ENCODE assay signal across 8 mouse cellular contexts in genomic region chr6:124732476-124733370, GRCm38 (mm10). TPM values are rescaled to one million over a fixed set of nuclear protein-coding genes. Genes with fewer than 3 reads are reported as not detected.
A peak's percentile ranks its signal among the peaks of the same experiment; 100 is the strongest.
DNase-seq lines count a peak whose midpoint lies in the region; ATAC-seq and TF ChIP-seq lines count a peak whose summit lies in the region.

No protein-coding gene starts in this region.

- no peak for ATAC-seq in limb, embryonic 11.5 days (ENCODE audit: insufficient number of reproducible peaks, low FRiP score, low TSS enrichment, low read depth)

- no peak for TF ChIP-seq CTCF in bone marrow macrophage, adult 2 months (IDR thresholded peaks at IDR 0.05; ENCODE audit: low read depth, low read length)

- H3K27me3 ChIP-seq in limb, embryonic 11.5 days (ENCODE audit: control insufficient read depth, insufficient read depth, low read length), result no peaks in the 10 kb centered on the region

- H3K4me3 ChIP-seq in bone marrow macrophage, adult 2 months (ENCODE audit: insufficient read depth, low read length), result peak overlapping the region; percentile 95
- no peak overlapping the region for H3K4me3 ChIP-seq in limb, embryonic 11.5 days (ENCODE audit: low read depth, low read length)

- TF ChIP-seq POLR2A in bone marrow macrophage, adult 2 months (IDR thresholded peaks at IDR 0.05; ENCODE audit: borderline replicate concordance, low read depth, low read length), result peak; percentile 75; the same call in 1 of the 2 replicates

- 0 out of 2 replicates have a peak overlapping the region, but pooled peaks have one; percentile 27 for H3K9ac ChIP-seq in limb, embryonic 11.5 days (ENCODE audit: low read length)

- H3K27ac ChIP-seq in bone marrow macrophage, adult 2 months (ENCODE audit: insufficient read depth, low read depth, low read length), result peak overlapping the region; percentile 98
- no peak overlapping the region for H3K27ac ChIP-seq in limb, embryonic 11.5 days (replicated peaks; ENCODE audit: low read depth, low read length)

- peaks cover 48% of the 10 kb centered on the region for H3K4me1 ChIP-seq in bone marrow macrophage, adult 2 months (ENCODE audit: control insufficient read depth, insufficient read depth, low read length)
- H3K4me1 ChIP-seq in limb, embryonic 11.5 days (ENCODE audit: control insufficient read depth, insufficient read depth, low read length), result peaks cover 9% of the 10 kb centered on the region

- no peaks in the 10 kb centered on the region for H3K9me3 ChIP-seq in limb, embryonic 11.5 days (ENCODE audit: control insufficient read depth, low read length)

- 52% methylated on average over 19 of the region's 19 CpGs for WGBS in limb, embryonic 11.5 days

- H3K36me3 ChIP-seq in limb, embryonic 11.5 days (ENCODE audit: control insufficient read depth, insufficient read depth, low read length), result no peaks in the 10 kb centered on the region

- no peak overlapping the region; the same call in 1 of the 2 replicates for H3K4me2 ChIP-seq in limb, embryonic 11.5 days (ENCODE audit: low read depth, severe bottlenecking)

- DNase-seq in layer of hippocampus, adult 11-12 months (ENCODE audit: low spot score), result peak; percentile 62
- DNase-seq in layer of hippocampus, postnatal 25 days (ENCODE audit: extremely low spot score in 1 of 2, low spot score in 1 of 2), result no peak
- DNase-seq in limb, embryonic 11.5 days (ENCODE audit: low spot score), result no peak
- peak; percentile 75 to 78 for DNase-seq in monocyte, adult 2 months (ENCODE audit: low read depth in 1 of 2, low spot score in 2 of 2)
- no peak for DNase-seq in cerebellum, adult 18-20 months
- DNase-seq in urinary bladder, postnatal 4 days (ENCODE audit: low spot score in 2 of 2), result no peak
- no peak for DNase-seq in layer of hippocampus, postnatal 10 days (ENCODE audit: low spot score in 2 of 2)

RNA-seq across cellular contexts. Expression of gene Ptpn6, which starts 5.8 kb away (rescaled TPM):
- 1 to 10 TPM; 2.9 to 4.0 TPM for total RNA-seq in layer of hippocampus, postnatal 25 days (2021)
- 583 and 614 TPM in 2 replicates for polyA plus RNA-seq in bone marrow macrophage, adult 2 months (2012; ENCODE audit: insufficient read depth, insufficient read length, missing spikeins)
- 7.8 and 8.7 TPM in 2 replicates for polyA plus RNA-seq in limb, embryonic 11.5 days (2014; fragmentation: Nextera tagmentation; extraction: Ambion mirVana)
- total RNA-seq in layer of hippocampus, postnatal 10 days (2021), result 1 to 10 TPM; 4.3 to 5.3 TPM

RNA-seq across cellular contexts. Expression of gene Grcc10, which starts 8.5 kb away (rescaled TPM):
- 100 to 1,000 TPM; 350 to 372 TPM for total RNA-seq in layer of hippocampus, postnatal 25 days (2021)
- polyA plus RNA-seq in bone marrow macrophage, adult 2 months (2012; ENCODE audit: insufficient read depth, insufficient read length, missing spikeins), result 221 and 253 TPM in 2 replicates
- 491 and 549 TPM in 2 replicates for polyA plus RNA-seq in limb, embryonic 11.5 days (2014; fragmentation: Nextera tagmentation; extraction: Ambion mirVana)
- 100 to 1,000 TPM; 329 to 345 TPM for total RNA-seq in layer of hippocampus, postnatal 10 days (2021)

RNA-seq across cellular contexts. Expression of gene Phb2, which starts 20.6 kb away (rescaled TPM):
- total RNA-seq in layer of hippocampus, postnatal 25 days (2021), result 100 to 1,000 TPM; 120 to 124 TPM
- polyA plus RNA-seq in bone marrow macrophage, adult 2 months (2012; ENCODE audit: insufficient read depth, insufficient read length, missing spikeins), result 94.1 and 97.8 TPM in 2 replicates
- polyA plus RNA-seq in limb, embryonic 11.5 days (2014; fragmentation: Nextera tagmentation; extraction: Ambion mirVana), result 424 and 427 TPM in 2 replicates
- total RNA-seq in layer of hippocampus, postnatal 10 days (2021), result 100 to 1,000 TPM; 159 to 164 TPM

RNA-seq across cellular contexts. Expression of gene Emg1, which starts 20.7 kb away (rescaled TPM):
- 10 to 100 TPM; 51.3 to 54.4 TPM for total RNA-seq in layer of hippocampus, postnatal 25 days (2021)
- 48.2 and 54.9 TPM in 2 replicates for polyA plus RNA-seq in bone marrow macrophage, adult 2 months (2012; ENCODE audit: insufficient read depth, insufficient read length, missing spikeins)
- 244 and 253 TPM in 2 replicates for polyA plus RNA-seq in limb, embryonic 11.5 days (2014; fragmentation: Nextera tagmentation; extraction: Ambion mirVana)
- total RNA-seq in layer of hippocampus, postnatal 10 days (2021), result 10 to 100 TPM; 49.4 to 53.8 TPM

RNA-seq across cellular contexts. Expression of gene Gm45234, which starts 23.1 kb away (rescaled TPM):
- under 1 TPM in 1 of 2 experiments, not detected in 1; 0.71 TPM for total RNA-seq in layer of hippocampus, postnatal 25 days (2021)
- polyA plus RNA-seq in bone marrow macrophage, adult 2 months (2012; ENCODE audit: insufficient read depth, insufficient read length, missing spikeins), result not detected in 2 replicates
- 0.13 TPM in 1 of 2 replicates, not detected in the other for polyA plus RNA-seq in limb, embryonic 11.5 days (2014; fragmentation: Nextera tagmentation; extraction: Ambion mirVana)
- not detected for total RNA-seq in layer of hippocampus, postnatal 10 days (2021)

Comparison
In these comparisons a context has a peak if more than half of its experiments do, and no peak if none do; other contexts are left out.
1. DNase-seq: peak in layer of hippocampus, adult 11-12 months (single experiment) and monocyte, adult 2 months (2 of 2); none in layer of hippocampus, postnatal 25 days (0 of 2), limb, embryonic 11.5 days (single experiment), cerebellum, adult 18-20 months (0 of 2), urinary bladder, postnatal 4 days (0 of 2) and layer of hippocampus, postnatal 10 days (0 of 2).